Mouse (Mus musculus) CH12.LX (cell line): Measurements from ENCODE around the gene Fgfr2.

ENCODE experiments used
- CTCF ChIP-seq, 2 experiments: IDR thresholded peaks in 1 of 2; conservative IDR thresholded peaks in 1 of 2; 2 replicates each; pipeline ENCODE4 v1.5.1; 2011 to 2012; ENCODE audit warnings: low read depth in 2 of 2, low read length in 2 of 2, improper control_type of control experiment in 1 of 2, inconsistent platforms in 1 of 2, mild to moderate bottlenecking in 1 of 2, moderate library complexity in 1 of 2
- ELF1 ChIP-seq: IDR thresholded peaks from 2 replicates; pipeline ENCODE4 v1.6.1; 2014; ENCODE audit warnings: low read depth, mild to moderate bottlenecking, inconsistent platforms, low read length, improper control_type of control experiment
- MEF2A ChIP-seq: IDR thresholded peaks from 2 replicates; pipeline ENCODE4 v1.6.1; 2014; ENCODE audit warnings: low read depth, mild to moderate bottlenecking, inconsistent platforms, low read length, improper control_type of control experiment, borderline replicate concordance
- POLR2A ChIP-seq: IDR thresholded peaks from 2 replicates; pipeline ENCODE4 v1.6.1; 2011; ENCODE audit warnings: low read depth, mild to moderate bottlenecking, improper control_type of control experiment, low read length
- UBTF ChIP-seq: IDR thresholded peaks from 2 replicates; pipeline ENCODE4 v1.6.1; 2012; ENCODE audit warnings: low read depth, mild to moderate bottlenecking, inconsistent platforms, low read length, improper control_type of control experiment, moderate library complexity

- TF ChIP-seq POLR2A, result no peak
- no peak for TF ChIP-seq UBTF
- no peak for TF ChIP-seq ELF1
- no peak for TF ChIP-seq CTCF (conservative IDR thresholded peaks at IDR 0.05 in 1 of 2, IDR thresholded peaks at IDR 0.05 in 1 of 2; ENCODE audit: low read depth in 2 of 2, low read length in 2 of 2)
- no peak for TF ChIP-seq MEF2A
Observed at GRCm38 (mm10) chr7:130577388-130578003, 2545.7 kb downstream of the Fgfr2 start, which contains the start of gene Tacc2.
